Mouse (Mus musculus) thymus, adult 18-20 months (tissue): ENCODE measurements around the gene Rab5a.

Experiments used
- DNase-seq, 2 experiments: peaks; one replicate each; pipeline ENCODE4 v3.0.0; 2022; ENCODE audit warnings: mixed read lengths in 2 of 2

Rab5a gene

DNA sequence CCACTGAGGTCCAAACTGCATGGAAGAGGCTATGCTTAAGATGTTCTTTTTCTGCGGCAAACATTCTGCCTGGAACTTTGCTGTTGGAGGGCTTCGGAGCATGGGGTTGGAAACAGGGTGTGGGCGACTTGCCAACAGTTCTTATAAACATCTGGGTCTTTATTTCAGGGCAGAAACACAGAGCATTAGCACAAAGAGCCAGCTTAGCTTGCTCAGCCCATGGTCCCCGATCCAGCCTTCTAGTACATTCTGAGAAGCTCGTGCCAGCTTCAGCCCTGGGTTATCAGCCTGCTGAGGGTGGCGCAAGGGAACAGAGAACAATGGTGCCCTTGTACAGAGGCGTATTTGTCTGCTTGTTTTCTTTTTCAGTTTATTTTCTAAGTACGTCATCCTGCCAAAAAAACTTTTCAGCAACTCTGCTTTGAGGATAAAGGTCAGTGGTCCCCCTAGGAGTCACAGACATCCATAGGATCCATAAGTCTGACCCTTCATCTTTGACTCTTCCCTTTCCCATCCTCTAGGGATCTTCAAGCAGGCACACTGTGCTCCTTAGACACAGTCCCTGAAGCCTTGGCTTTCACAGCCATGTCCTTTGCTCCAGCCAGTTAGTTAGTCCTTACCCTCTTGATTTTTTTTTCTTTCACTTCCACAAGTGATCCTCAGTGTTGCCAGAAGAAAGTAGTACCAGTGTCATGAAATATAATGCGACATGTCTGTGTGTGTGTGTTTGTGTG lies 64.7 kb downstream of the Rab5a start:
- DNase-seq, result no peak

DNA sequence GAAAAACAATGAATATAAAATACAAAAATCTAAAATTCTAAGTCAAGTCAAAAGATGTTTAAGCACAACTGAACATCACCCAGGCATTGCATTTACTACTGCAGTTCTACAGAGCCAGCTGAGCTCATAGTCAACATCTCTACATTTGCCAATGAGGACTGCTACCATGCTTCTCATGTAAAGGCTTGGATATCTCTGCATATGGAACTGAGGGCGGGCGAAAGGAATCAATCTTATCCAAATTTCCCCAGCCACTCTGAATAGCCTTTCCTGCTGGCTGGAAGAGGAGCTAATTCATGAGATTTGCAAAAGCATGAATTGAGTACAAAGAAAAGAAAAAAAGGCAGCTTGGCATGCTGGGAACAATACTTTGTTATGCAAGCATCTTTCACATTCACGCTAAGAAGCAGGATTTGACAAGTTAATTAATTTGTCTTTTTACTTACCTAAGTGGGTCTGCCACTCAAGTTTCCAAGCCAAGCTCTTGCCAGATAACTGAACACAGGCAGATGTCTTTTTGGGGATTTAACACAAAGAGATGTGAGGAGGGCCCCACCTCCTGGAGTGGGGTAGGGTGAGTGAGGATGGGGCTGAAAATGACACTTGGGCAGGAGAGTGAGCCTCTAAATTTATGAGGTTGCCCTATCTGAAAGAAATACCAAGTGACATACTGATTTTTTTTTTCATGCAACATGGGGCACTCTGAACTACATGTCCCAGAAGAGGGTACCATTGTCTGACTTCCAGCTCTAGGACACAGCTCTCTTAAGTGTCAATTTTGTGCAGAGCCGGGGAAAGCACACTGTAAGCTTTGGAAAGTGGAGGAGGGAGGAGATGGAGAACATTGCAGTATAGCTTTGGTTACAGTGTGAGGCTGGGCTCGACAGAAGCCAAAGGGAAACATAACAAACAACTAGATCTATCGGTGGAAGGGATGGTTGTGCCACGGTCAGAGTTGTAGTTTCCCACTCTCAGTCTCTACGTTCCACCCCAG lies 72.6 kb downstream of the Rab5a start:
- no peak for DNase-seq

DNA sequence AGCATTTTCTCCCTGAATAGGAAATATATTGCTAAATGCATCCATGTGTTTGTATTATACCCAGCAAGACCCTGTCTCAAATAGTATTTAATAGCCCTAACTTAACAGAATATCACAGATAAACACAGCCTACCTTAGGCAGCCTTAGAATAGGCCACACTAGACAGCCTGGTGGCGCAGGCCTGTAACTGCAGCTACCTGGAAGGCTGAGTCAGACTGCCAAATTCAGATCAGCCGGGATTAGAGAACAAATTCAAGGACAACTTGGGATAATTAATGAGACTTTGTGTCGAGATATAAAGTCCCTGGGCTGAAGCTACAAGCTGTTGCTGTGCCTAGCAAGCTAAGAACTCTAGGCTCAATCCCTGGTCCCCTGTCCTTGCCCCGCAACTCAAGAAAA lies 75.1 kb downstream of the Rab5a start:
- DNase-seq, result no peak

DNA sequence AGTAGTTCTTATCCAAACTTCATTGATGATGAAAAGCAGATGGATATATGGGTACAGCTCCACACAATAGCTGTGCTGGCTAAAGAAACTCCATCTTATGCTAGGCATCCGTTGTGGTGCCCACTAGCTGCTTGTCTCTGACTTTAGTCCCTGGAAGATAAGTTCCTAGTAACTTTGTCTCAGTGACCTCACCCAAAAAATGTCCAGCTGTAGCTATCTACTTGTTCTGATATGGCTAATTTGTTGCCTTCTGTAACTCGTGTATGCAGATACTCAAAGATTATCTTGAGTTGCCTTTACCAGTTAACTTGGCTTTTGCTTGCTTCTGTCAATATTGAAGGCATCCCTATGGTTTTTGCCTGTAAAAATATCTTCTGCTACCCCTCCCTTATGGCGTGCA lies 75.8 kb downstream of the Rab5a start:
- DNase-seq, result no peak
